Mouse (Mus musculus) spleen, adult 2 months (tissue): Measurements from ENCODE around the gene Nfe2l3.

Experiments
- CTCF ChIP-seq: fragments of 200-500 bp; IDR thresholded peaks from 2 replicates; pipeline ENCODE4 v1.5.1; 2011; ENCODE audit warnings: mild to moderate bottlenecking, inconsistent platforms; ENCODE audit not compliant: insufficient read depth, insufficient read length, insufficient replicate concordance; ENCODE audit errors: extremely low read depth
- POLR2A ChIP-seq: fragments of 200-500 bp; IDR thresholded peaks from 2 replicates; pipeline ENCODE4 v1.6.1; 2011; ENCODE audit warnings: low read depth, low read length, inconsistent platforms

DNA sequence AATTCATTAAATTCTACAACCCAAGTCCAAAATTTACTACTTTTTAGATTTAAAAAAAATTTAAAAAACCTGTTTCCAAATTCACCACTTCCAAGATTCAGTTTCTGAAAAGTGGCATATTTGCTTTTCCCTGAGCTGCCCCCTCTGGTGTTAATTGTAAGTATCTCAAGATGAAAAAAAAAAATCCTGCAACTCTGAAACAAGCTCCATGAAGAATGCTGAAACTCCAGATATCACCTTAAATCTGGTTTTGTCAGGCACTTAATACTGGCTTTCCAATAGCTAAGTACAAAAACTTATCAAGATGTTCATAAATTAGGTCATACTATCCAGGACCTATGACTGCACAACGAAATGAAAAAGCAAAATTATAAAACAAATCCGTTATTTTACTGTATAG, 35.2 kb downstream of the Nfe2l3 start:
- TF ChIP-seq CTCF (no peak), POLR2A (no peak)
